Mouse (Mus musculus) ES-CJ7 (cell line): ENCODE measurements around the gene Sar1b.
"Not testable (repeated sequence)": the region's sequence is repeated elsewhere in the genome, so short reads cannot be mapped to it uniquely, and the experiment has no call there.

Experiments
- DNase-seq: peaks from one replicate; pipeline ENCODE4 v3.0.0; 2011; ENCODE audit warnings: low read depth, low spot score

Sar1b gene

GRCm38 (mm10) chr11:51763213-51763907 lies at the start of gene Sar1b, which contains the start of gene Sec24a:
Gene Sar1b (plus strand): TSS chr11:51763687.
Gene Sec24a (minus strand): TSS chr11:51763634.
- peak; percentile 88 for DNase-seq

DNA sequence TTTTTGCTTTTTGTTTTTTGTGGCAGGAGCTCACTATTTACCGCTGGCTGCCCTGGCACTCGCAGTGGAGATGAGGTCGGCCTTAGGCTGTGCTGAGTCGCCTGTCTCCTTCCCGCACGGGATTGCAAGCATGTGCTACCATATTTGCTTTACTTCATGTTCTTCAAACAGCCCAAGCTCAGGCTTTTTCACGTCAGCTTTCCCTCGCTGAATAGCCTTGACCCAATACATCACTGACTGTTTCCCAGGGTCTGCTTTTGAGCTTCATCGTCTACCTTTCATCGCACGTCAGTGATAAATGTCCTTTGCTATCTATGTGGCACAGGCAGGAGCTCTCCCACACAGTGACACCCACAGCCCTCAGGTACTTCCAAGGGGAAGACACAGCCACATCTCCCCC lies 42.4 kb upstream of the Sar1b start:
- no peak for DNase-seq

GRCm38 (mm10) chr11:51732883-51733282 lies 30.6 kb upstream of the Sar1b start:
- peak; percentile 51 for DNase-seq

DNA sequence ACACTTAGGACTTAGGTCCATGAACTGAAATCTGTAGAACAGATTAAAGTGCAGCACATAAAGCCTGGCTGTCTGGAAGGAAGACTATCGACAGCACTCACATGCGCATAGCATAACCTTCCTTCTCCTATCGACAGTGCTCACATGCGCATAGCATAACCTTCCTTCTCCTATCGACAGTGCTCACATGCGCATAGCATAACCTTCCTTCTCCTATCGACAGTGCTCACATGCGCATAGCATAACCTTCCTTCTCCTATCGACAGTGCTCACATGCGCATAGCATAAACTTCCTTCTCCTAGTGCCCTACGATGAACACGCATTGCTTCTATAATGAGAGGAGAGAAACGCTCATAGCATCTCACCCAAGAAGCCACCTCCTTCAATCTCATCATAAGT lies 29.3 kb upstream of the Sar1b start:
- DNase-seq: not testable (repeated sequence)

DNA sequence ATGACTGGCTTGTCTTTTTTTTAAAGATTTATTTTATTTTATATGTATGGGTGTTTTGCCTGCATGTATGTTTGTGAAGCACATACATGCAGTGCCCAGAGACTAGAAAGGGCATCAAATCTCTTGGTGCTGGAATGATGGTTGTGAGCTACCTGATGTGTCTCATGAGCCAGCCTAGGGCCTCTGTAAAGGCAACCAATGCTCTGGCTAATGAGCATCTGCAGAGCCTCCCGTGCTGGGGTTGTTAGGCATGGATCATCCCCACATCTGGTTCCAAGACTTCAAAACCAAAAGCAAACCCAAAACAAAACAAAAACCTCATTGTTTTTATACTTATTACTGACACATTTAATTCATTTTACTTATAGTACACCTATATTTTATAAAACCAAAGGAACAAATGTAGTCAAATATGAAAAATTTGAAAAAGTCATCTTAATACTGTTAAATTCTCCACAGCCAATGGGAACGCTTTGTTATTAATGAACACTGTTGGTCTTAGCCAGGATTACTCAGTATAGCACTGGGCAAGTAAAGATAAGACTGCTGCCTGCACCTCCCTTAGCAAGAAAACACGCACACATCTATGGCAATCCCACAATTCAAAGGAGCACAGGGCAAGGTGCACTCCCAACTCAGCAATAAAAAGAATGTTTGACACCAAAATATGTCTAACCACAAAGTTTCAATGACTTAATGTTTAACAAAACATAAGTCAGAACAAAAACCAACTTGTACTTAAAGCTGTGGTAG lies 24.7 kb upstream of the Sar1b start:
- DNase-seq: no peak

- DNase-seq: no peak
Observed at GRCm38 (mm10) chr11:51740701-51741100, 22.8 kb upstream of the Sar1b start.

DNA sequence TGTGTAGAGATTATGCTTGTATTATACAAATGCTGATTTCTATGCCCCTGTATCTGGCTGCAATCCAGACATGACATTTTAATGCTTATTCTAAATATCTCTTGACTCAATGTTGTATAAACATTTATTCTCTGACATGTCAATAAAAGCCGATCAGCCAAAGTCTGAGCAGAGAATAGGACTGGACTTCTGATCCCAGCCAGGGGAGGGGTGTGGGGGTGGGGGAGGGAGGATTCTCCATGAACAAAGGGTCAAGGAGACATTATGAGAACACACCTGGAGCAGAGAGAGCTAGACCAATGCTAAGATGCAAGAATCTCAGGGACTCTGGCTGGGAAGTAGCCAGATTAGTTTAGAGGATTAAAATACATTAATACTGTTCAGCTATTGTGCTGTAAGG lies 17.4 kb upstream of the Sar1b start:
- DNase-seq: no peak

DNA sequence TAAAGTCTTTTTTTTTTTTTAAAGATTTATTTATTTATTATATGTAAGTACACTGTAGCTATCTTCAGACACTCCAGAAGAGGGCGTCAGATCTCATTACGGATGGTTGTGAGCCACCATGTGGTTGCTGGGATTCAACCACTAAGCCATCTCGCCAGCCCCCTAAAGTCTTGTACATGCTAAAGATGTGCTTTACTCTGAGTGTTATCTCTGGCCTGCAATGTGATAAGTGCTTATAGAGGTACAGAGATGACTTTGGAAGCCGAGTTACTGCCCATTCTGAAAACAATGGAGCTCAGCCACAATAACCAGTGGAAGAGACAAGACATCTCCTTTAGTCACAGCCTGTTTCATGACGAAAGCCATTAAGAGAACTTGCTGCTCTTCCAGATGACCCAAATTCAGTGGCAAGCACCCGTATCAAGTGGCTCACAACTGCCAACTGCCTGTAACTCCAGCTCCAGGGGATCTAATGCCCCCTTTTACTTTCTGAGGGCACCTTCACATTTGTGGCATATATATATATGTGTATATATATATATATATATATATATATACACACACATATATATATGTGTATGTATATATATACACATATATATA lies 11.8 kb upstream of the Sar1b start:
- DNase-seq: not testable (repeated sequence)

DNA sequence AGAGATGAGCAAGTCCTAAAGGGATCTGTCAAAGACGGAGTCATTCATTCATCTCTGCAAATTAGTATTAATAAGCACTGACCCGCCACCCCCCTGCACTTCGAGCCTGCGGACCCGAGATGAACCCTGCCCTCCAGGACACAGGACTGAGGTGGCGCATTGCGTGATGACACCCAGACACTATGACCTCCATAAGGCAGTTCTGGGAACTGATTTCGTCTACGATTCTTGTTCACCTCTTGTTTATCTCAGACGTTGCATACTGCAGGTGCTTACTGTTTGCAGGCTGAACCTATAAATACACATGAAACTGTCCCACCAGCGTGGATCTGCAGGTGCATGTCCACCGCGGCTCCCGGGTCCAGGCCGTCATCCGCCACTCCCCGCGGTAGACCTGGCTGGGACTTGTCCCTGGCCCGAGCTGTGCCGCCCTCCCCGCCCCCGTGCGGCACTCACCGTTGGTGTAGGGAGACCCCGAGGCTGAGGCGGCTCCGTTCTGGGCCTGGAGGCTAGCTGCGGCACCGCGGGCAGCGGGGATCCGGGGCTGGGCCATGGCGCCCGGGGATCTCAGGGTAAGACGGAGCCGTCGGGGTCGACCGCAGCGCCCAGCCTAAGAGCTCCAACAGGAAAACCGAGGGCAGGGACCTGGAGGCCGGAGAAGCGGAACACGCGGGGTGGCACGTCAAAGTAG lies 7.7 kb upstream of the Sar1b start:
- no peak for DNase-seq

- DNase-seq: peak; percentile 87
Observed at GRCm38 (mm10) chr11:51756352-51756771, 7.1 kb upstream of the Sar1b start.

- no peak for DNase-seq
Observed at GRCm38 (mm10) chr11:51757023-51757422, 6.5 kb upstream of the Sar1b start.

GRCm38 (mm10) chr11:51757625-51758024 lies 5.9 kb upstream of the Sar1b start:
- no peak for DNase-seq

- DNase-seq: peak; percentile 58
Observed at GRCm38 (mm10) chr11:51758207-51758606, 5.3 kb upstream of the Sar1b start.

GRCm38 (mm10) chr11:51759251-51759650 lies 4.2 kb upstream of the Sar1b start:
- no peak for DNase-seq

DNA sequence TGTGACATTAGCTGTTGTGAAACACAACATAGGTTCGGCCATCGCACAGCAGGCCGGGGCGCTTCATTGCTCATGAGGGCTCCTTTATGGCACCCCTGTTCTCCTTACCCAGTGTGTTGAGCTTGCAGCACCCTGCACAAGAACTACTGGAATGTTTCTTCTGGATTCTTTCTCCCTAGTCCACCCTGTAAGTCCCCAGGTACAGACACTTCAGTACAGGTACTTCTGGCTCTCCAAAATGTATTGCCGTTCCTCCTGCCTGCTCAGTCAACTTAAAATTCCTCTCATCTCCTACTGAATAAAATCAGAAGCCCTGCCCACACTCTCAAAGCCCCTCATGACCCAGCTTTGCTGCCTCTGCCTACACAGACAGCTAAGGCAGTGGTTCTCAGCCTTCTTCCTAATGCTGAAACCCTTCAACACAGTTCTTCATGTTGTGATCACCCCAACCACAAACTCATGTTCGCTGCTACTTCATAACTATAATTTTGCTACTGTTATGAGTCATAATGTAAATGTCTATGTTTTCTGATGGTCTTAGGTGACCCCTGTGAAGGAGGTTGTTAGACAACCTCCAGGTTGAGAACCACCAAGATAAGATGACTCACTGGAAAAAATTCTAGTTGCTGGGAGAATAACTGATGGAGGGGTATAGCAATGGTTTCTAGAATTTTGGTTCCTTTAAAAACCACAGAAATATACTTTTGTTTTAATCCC lies 3.4 kb upstream of the Sar1b start:
- no peak for DNase-seq

- DNase-seq: no peak
Observed at GRCm38 (mm10) chr11:51761241-51761640, 2.2 kb upstream of the Sar1b start.

DNA sequence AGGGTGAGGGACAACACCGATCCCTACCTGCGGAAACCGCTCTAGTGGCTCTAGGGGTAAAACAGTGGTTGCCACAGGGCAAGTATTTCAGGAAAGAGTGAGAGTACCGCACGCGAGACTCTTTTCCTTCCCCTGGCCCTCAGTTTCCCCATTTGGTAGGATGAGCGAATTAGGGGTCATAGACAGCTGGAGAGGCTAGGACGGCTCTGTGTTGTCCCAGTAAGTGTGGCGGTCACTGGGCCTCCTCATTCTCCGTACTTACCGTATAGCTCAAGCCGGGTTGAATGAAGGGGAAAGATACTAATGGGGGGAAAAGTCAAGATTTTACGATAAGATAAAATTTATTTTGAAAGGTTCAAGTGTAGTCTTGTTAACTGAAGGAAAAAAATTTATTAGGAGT lies 468 bp downstream of the Sar1b start:
- no peak for DNase-seq

DNA sequence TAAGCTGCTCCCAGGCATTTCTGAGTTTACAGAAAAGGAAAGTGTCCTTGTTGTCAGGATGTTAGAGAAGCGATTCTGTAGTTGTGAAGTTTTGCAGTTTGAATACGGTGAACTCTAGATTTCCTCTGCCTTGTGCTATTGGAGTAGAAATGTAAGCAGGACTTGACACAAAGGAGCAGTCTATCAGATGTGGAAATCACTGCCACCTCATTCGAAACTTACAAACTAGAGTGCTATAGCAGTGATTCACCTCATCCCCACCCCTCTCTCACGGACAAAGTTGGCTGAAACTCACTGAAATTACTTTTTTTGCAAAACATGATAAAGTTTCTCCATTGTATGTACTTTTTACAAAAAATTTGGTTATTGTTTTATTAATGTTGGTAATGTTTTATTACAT lies 1.3 kb downstream of the Sar1b start:
- DNase-seq: no peak

DNA sequence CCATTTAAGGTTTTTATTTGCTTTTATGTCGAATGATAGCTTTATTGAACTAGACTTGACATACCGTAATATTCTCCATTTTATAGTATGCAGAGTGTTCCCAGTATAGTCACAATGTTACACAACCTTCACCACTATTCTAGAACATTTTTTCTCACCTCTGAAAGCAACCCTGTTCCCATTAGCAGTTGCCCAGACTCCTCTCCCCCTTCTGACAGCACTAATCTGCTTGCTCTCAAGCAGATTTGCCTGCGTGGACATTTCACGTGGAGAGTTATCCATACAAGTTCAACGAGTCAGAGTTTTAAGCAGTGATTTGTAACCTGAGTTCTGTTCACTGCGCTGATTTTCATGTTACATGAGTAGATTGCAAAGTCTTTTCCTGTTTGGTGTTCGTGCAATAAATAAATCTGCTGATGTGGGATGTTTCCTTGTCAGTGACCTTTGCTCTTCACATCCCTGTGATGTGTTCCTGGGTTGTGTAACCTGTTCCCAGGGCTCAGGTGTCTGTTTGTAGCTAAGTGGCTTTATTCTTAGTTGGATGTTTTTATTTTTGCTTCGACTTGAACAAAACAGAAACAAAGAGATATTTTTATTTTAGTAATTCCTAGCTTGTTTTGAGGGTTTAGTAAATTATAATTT lies 4.2 kb downstream of the Sar1b start:
- DNase-seq: no peak

GRCm38 (mm10) chr11:51768296-51768695 lies 4.8 kb downstream of the Sar1b start:
- DNase-seq: no peak

DNA sequence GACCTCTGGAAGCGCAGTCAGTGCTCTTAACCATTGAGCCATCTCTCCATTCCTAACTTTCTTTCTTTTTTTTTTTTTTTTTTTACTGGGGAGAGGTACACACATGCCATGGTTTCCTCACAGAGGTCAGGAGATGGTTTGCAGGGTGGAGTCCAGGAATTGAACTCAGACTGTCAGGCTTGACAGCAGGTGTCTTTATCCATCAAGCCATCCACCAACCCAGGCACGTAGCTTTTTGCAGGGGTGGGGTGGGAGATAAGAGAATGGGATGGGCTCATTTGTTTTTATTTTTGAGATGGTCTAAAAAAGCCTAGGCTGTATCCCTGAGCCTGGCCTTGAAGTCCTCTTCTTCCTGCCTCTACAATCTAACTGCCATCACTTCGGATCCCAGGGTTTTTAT lies 12.0 kb downstream of the Sar1b start:
- no peak for DNase-seq
